Mouse (Mus musculus) kidney, postnatal 14 days (tissue): ENCODE data around the gene Th.

Experiments
- DNase-seq: peaks from one replicate; pipeline ENCODE4 v3.0.0; 2022; ENCODE audit warnings: mixed read lengths

Th gene

DNA sequence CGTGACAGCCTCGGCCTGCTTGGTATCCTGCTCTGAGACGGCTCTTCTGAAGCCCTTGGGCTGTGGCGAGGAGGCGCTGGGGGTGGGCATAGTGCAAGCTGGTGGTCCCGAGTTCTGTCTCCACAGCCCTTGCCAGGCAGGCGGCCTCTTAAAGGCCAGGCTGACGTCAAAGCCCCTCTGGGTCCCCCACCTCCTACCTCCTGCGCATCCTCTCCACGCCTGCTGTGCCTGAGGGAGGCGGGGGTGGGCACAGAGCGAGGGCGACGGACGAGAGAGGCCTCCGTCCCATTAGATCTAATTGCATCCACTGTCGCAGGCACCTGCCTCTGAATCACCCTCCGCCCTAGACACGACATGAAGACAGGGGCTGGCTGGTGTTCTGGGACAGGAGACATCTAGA lies 31.1 kb downstream of the Th start:
- DNase-seq = no peak

DNA sequence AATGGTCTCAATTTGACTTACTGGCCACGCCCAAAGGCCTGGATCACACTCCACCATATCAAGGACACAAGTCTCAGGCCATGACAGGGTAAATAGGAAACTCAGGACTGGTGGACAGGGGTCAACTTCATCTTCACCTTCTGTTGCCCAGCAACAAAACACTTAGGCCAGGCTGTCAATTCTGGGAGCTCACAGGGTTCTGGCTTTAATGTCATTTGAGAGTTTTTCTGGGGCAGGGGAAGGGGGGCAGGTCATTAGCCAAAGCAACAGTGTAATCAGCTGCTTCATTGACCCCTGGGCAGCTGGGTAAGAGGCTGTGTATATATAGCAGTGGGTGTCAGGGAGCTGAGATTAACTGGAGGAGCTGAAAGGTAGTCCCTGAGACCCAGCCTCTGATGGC lies 33.5 kb downstream of the Th start:
- no peak for DNase-seq

DNA sequence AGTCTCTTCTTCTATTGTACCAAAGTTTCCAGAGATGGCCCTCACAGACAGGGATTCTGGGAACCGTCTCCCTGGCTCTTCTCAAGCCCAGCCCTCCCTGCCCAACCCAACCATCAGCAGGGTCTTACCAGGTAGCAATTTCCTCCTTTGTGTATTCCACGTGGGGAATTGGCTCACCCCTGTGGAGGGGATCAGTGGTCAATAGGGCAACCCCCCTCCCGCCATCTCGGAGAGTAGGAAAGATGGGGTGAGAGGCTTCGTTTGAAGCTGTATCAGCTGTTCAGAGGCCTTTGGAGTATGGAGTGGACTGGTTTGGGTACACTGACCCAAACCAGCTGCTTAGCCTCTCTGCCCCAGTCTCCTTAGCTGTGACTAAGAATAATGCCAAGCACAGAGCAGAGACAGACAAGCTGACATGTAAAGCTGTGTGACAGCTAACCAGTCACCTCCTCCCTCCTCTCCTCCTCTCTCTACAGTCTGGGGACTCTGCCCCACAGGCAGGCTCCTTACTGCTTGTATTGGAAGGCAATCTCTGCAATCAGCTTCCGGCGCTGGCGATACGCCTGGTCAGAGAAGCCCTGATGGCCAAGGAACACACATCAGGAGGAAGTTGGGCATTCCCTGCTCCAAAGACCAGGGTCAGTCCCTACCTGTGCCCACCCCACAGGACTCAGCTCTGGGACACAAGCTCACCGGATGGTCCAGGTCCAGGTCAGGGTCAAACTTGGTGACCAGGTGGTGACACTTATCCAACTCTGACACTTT lies 34.8 kb downstream of the Th start:
- DNase-seq = no peak

DNA sequence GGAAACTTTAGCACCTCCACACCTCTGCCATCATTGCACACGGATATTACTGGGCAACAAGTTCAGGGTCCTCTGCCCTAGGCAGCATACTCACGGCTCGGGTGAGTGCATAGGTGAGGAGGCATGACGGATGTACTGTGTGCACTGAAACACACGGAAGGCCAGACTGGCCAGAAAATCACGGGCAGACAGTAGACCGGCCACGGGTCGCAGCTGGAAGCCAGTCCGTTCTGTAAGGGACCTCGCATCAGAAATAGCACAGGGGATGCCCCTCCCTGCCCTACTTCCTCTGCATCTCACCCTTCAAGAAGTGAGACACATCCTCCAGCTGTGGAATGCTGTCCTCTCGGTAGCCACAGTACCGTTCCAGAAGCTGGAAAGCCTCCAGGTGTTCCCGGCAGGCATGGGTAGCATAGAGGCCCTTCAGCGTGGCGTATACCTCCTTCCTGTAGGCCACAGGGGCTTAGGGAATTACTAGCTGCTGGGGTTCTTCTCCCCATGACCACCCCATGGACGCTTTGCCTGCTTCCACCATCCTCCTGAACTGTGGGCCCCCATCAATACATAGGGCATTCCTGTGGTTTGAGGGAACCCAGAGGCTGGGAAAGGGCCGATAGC lies 35.6 kb downstream of the Th start:
- DNase-seq = peak; percentile 12

DNA sequence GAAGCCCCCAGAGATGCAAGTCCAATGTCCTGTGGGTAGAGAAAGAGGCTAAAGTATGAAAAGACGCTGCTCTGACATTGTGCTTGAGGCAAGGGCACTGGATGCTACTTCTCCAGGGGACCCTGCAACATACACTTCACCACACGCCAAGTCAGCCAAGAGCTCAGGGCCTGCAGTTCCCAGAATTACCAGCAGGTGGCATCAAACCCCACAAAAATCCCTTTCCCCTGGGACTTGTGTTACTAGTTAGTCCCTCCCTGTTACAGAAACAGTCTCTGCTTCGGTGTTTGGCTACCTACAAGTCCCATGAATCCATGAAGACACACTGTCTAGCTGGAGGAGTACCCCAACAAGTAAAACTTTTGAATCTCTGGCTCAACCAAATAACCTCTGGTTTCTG lies 36.3 kb downstream of the Th start:
- peak; percentile 83 for DNase-seq

DNA sequence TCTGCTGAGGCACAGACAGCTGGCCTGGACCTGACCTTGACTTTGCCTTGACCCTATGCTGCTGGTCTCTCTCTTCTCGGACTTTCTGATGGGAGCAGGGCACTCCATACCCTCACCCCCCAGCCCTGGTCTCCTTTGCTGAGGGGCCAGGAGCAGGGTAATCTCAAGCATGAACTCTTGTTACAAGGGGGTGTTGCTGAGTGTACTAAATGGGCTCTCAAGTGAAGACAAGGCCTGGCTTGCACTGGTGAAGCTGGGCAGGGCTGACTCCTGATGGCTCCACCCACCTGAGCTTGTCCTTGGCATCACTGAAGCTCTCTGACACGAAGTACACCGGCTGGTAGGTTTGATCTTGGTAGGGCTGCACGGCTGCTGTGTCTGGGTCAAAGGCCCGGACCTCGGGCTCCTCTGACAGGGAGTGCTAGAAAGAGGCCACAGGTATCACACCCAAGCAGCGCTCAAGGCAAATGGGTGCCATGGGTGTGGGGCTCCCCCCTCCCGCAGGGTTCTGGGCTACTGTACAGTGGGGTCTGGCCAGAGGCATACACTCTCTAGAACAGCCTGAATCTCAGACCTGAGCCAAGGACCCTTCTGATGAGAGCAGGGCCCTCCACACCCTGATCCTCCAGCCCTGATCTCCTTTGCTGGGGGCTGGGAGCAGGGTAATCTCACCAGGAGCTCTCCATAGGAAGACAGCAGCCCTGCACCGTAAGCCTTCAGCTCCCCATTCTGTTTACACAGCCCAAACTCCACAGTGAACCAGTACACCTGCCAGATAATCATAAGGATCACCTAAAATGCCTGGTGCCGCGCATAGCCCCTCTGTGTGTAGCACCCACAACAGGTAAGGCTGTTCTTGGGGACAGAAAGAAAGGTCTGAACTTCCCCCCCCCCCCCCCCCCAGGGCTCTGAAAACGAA lies 36.9 kb downstream of the Th start:
- no peak for DNase-seq

DNA sequence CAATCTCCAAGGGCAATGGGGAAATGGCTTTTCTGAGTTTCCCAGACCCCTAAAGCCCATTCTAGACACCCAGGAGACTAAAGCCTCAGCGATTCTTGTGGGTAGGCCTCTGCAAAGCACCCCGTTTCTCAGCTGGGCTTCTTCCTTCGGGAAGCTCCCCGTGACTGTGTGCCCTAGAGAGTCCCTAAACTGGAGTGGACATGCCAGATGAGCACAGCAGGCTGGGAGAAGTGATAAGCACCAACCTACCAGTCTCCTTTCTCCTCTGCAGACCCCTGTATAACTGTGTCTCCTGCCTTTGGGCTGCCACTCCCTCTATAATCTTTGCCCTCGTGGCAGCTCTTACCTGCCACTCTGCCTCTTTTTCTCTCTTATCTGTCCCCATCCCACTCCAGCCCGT lies 37.6 kb downstream of the Th start:
- DNase-seq = no peak

DNA sequence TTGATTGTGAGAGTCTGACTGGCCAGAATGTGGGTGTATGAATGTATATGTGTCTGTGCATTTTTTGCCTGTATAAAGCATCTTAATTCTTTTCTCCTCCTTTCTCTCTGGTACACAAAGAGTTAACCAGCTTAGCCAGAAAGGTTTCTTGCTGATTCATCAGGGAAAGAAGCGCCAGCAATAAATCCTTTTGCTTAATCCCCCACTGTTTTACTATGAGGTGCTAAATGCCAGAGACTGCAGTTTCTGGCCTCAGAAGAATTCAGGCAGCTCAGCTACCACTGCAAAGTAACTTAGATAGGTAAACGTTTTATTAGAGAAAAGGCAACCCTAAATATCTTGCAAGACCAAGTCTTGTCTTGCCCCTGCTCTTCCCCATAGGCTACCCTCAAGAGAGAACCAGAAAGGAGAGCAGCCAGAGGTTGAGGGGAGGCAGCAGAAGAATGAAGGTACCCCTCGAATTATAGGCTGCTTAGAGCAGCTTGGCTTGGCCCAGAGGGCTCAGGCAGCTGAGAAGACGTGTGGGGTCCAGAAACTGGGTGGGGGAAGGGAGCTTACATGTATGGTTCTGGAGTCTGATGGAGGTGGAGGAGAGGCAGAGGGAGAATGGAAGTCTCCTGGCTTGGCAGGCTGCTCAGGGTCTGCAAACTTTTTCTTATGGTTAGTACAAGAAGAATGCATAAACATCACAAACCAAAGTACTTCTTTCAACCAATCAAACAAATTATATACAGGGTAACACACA lies 61.3 kb downstream of the Th start:
- DNase-seq = no peak

DNA sequence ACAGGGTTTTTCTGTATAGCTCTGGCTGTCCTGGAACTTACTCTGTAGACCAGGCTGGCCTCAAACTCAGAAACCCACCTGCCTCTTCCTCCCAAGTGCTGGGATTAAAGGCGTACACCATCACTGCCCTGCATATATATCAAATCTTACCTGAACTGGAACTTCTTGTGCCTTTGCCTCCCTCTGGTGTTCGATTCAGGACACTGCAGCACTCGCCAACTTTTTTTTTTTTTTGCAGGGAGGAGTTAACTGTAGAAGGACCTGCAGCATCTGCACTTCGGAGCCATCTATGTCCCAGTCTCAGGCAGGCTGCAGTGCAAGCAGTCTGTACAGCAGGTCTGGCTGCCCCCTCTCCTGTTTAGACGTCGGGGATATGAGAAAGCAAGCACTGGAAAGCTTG lies 80.2 kb downstream of the Th start:
- peak; percentile 34 for DNase-seq
